Mouse (Mus musculus): ENCODE measurements around the gene Fbll1.

Gene Fbll1

DNA sequence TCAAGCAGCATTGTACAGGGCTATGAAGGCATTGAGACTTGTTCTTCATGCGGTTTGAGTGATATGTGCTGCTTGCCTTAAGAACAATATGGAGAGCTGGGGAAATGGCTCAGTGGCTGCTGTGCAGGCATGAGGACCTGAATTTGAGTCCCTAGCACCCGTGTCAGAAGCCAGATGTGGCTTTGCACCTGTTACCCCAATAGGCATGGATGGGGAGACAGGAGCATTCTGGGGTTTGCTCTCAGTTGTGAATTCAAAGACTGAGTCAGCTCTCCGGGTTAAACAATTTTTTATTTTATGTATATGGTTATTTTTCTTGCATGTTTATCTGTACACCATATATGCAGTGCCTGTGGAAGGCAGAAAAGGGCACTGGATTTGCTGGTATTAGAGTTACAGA, 16.2 kb downstream of the Fbll1 start:
- no peak for DNase-seq

DNA sequence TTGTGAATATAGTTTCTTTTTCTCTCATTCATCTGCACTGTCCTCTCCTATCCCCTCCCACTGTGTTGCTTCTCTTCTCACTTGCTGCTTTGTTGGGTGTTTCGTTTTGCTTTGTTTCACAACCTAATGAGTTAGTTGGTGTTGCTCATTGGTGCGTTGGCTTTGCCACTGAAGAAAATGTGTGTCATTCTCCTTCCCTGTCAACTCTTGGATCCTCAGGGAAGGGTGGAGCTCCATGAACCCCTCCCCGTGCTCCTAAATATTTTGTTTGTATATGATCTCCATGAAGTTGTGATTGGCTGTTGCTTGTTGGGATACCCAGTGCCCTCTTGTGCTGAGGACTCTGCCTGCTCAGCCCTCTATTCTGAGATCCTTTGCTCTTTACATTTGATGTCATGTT, 18.3 kb downstream of the Fbll1 start:
- DNase-seq, result no peak

DNA sequence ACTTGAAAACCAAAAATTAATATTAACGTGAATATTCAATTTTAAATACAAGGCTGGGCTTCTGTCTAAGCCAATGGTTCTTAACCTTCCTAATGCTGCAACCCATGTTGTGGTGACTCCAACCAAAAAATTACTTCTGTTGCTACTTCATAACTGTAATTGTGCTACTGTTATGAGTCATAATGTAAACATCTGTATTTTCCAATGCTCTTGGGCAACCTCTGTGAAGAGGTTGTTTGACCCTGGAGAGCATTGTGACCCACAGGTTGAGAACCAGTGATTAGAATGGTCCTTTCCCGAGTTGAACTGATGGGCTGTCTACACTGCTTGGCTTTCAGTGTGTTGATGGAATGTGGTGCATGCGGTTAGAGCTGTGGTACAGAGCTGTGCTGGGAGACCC, 22.2 kb downstream of the Fbll1 start:
- no peak for DNase-seq

DNA sequence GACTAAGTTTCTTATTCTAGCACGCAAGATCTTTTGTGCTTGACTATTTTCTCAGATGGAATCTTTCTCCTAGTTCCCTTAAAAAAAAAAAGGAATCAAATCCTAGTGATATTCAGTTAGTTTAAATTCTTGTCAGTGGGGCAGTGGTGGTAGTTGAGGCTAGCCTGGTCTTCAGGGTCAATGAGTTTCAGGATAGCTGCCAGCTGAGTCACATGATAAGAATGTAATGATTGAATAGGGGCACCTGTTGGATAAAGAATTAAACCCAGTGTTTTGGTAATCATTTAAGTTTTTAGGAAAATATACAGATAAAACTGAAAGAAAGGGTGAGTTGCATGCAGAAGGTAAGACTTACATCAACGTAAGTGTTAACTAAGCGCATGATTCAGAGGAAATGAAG, 23.1 kb downstream of the Fbll1 start:
- DNase-seq, result no peak

DNA sequence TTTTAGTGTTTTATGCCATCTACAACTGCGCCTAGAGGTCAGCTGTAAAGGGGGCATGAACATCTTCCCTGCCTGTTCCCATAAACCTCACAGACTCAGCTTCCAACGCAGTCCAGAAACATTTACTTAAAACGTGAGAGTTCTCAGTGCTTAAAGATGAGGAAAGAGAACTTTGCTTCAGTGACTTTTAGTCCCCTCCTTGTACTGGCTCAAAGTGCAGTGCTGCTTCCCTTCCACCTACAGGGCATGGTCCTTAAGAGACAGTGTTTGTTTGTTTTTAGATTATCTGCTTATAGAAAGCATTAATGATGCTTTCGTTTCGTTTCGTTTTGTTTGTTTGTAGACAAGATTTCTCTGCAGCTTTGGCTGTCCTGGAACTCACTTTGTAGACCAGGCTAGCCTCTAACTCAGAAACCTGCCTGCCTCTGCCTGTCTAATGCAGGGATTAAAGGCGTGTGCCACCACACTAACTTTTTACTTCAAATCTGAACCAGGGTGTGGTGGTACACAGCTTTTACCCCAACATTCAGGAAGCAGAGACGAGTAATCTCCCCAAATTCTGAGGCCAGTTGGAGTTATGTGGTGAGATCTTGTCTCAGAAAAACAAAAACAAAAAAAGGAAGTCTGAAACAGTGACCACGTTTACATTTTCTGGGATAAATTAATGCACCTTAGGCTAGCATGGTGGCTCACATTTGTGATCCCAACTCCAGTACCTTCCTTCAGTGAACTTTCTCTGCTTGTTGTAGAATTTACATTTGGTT, 27.8 kb downstream of the Fbll1 start:
- no peak for DNase-seq

DNA sequence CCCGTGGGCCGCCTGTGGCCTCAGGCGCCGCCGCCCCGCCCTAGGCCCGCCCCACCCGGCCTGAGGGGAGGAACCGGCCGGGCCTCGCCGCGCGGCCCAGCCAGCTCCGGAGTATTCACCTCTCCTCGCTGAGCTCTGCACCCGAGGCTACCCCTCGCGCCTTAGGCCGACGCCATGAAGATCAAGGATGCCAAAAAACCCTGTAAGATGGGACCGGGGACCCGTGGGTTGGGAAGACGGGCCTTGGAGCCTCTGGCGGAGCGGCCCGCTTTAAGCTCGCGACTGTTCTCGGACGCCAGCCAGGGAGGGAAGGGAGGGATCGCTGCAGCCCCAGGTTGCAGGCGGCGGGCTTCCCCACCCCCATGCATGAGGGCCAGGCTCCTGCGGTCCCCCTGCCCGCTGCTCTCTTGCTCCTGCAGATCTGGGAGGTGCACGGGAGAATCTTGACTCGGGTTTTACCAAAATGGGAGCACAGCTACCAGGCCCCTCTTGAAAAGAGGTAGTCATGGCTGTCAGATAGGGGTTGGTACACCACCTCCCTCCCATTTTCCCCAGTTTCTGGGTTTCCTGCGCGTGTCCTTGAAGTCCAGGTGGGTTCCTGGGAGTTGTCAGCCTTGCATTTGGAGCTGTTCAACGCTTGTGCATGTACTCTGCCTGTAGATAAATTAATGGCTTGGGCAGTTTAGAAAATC, 28.8 kb downstream of the Fbll1 start:
- DNase-seq, result peak; percentile 61 to 65

DNA sequence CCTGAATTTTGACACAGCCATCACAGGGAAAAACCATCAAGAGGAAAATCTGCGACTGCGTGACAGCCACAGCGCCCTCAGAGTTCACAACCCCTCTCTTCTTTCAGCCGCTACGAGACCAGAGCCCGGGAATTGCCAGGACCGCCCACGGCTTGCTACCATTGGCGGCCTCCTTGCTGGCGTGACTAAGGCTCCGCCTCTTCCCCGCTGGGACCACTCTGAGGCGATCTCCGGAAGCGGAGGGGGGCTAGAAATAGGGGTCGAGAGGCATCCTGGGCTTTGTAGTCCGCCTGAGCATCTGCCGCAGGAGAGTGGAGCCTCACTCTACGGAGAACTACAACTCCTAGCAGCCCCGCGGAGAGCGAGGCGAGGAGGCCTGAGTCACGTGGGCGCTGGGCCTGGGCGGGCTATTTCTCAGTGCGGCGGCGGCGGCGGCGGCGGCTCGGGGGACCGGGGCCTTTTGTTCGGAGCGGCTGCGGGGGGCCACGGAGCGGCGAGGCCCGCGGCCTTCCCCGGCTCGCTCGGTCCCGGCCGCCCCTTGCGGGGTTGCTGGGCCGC, 29.4 kb downstream of the Fbll1 start, which contains the start of gene Pank3:
Gene Pank3 (plus strand): TSS at position 297 of the 558 bp plus-strand sequence.
- DNase-seq, result peak; percentile 99

DNA sequence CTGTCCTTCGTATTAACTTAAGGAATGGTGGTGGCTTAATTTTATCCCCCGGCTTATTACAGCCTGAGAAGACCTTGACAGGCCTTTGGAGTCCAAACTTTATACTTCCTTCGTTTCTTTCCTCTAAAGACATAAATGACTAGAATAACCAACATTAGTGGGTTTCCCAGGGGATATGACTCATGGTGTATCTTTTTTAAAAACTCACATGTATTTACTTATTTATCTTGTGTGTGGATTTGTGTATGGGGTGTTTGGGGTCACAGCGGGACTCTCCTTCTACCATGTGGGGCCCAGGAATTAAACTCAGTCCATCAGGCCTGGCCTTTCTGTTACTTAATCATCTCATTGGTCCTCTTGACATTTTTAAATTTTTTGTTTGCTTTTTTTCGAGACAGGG, 31.8 kb downstream of the Fbll1 start:
- DNase-seq, result no peak

DNA sequence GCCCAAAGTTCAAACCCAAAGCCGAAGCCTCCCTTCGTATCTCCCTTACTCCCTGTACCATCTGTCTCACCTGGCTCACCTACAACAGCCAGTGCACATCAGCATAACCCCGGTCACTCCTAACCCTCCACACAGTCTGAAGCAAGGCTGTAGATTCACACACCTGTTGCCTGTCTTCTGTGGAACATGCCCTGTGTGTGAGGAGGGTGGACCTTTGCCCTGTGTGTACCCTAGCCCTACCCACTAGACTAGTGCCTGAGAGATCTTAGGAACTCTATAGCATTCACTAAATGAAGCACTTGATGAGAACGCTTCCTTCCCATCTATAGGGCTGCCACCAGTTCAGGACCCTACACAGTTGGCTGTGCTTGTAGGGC, 38.1 kb downstream of the Fbll1 start:
- DNase-seq, result no peak

DNA sequence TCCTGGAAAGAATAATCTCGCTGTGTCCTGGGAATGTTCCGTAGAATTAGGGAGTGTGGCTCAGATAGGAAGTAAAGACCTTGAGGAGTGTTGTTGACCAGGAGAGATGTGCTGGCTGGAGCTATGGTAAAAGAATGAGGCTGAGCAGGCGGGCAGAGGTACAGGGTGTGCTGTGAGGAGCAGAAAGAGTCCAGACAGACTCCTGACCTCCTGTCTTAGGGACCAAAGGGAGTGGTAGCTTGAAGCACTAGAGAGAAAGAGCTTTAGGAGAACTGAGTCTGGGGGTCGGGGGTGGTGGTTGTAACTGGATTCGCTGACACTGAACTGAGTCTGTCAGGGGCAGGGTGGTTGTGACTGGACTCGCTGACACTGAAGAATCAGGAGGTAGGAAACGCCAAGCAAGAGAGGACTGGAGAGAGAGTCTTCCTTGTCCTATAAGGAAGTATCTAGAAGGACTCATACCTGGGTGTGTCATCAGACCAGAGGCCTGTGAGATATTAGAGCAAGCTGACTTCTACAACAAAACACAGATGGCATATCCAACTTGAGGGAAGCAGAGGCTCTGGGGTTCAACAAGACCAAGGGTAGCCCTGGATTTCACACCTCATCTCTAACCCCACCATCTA, 38.6 kb downstream of the Fbll1 start:
- DNase-seq, result no peak

DNA sequence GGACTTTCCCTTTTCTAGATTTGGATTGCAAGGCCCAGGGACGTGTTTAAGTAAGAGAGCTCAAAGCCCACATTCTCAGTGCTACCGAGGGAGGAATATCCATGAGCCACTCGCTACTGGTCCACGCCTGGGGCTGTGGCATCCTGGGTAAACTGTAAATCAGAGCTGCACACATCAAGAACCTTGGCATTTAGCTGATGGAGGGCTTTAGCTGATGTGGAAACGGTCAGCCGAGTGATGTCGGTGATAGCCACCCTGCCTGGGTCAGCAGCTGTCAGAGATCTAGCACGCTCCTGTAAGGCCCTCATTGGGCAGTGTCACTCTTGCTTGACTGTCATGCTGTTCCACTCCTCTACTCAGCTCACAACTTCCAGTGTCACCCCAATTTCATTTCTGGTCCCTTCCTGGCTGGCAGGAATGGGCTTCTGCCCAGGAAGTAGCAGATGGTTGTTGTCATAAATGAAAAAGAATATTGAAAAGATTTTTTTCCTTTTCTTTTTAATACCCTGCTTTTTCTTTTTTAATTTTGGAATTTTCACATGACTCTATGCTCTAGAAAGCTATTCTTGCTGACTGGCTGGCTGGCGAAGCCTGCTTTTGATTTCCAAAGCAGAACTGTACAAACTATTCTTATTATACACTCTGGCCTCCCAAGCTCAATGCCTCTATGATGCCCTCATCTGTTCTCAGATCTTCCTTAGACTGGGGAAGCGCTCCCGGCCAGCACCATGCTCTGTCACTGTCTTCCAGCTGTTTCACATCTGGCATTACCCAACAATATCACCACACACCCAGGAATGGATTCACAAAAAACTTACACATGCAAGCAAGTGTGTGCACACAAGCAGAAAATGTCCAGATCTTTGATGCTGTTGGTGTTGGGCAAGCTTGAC, 42.0 kb downstream of the Fbll1 start:
- DNase-seq, result no peak

DNA sequence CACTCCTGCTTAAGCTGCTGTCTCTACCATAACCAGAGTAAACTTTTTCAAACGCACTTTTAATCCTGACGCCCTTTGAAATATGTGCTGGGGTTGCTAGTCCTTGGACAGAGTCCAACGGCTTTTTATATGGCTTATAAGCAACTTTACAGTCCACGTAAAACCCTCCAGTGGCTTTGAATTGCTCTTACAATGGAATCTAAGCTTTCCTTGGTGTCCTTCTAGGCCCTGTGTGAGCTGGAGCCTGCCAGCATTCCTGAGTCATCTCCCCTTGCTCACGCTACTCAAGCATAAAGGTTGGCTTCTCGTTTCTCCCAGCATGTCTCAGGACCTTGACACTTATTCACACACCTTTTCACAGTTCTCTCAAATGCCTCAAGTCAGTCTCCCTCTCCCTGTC, 43.1 kb downstream of the Fbll1 start:
- DNase-seq, result no peak

DNA sequence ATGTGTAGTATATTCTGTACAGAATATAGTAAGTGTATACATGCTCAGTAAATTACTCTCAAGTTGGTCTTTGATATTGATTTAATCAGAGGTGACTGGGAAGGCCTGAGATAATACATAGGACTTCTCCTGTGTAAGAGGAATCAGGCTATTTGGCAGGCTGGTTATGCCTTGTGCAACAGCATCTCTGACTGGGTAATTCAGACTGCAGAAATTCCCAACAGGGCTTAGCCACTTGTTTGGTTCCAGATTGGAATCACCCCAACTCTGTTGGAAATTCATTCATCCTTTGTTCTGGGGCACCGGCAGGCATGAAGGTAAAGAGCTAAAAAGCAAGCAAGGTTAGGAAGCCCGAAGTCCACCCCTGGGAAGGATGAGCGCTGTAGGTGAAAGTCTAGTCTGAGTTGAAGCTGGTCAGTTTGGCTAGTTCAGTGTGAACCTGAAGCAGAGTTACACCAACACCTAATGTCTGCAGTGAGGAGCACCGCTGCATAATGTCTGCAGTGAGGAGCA, 43.7 kb downstream of the Fbll1 start:
- no peak for DNase-seq

DNA sequence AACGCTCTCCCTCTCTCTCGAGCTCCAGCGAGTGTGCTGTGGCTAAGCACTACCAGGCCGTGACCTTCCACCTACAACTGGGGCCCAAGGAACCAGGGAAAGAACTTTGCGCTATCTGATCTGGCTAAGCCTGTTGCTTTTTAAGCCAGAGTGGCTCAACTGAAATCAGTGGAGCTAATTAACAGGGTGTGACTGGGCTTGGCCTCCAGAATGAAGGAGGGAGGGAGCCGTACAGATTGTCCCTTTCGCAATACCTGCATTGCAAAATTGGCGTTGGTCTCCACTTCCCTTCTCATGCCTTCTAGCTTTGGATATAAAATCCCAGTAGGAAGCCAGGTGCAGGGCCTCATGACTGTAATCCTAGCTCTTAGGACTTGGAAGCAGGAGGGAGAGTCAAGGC, 48.1 kb downstream of the Fbll1 start:
- DNase-seq, result peak in 1 of 2 experiments; percentile 3
